In the genomic region with DNA sequence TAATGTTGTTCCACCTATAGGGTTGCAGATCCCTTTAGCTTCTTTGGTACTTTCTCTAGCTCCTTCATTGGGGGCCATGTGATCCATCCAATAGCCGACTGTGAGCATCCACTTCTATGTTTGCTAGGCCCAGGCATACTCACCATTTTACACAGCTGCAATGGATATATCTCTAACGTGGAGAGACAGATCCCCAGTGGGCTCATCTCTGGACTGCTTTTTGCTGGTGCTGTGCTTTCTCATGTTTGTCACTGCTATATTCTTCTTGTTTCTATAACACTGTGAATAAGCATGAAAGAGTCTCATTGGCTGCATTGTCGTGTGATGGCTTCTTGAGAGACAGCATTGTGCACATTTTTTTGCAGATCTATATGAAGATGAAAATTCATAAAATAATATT, we compare ENCODE assay signal across 3 mouse cellular contexts.
DNase-seq lines count a peak whose midpoint lies in the region; TF ChIP-seq lines count a peak whose summit lies in the region.
"Not testable (repeated sequence)": the region's sequence is repeated elsewhere in the genome, so short reads cannot be mapped to it uniquely, and the experiment has no call there.

No protein-coding gene starts in this region.

- not testable (repeated sequence) for TF ChIP-seq RAD21 in MEL (IDR thresholded peaks at IDR 0.05; ENCODE audit: low read depth, low read length)

- DNase-seq in 416B (ENCODE audit: low read depth) (peak; percentile 68), MEL (ENCODE audit: low read depth, low spot score) (peak; percentile 63), MEL-GATA-1-ER (ENCODE audit: extremely low read depth, low read depth) (peak; percentile 18)

- H3K27me3 ChIP-seq in MEL (ENCODE audit: control insufficient read depth in 1 of 2, insufficient read depth in 2 of 2, low read length in 2 of 2) = not testable (repeated sequence)

- not testable (repeated sequence) for H3K9me3 ChIP-seq in MEL (replicated peaks; ENCODE audit: insufficient read depth, low read length)

- not testable (repeated sequence) for H3K79me2 ChIP-seq in MEL (ENCODE audit: control insufficient read depth, insufficient read depth, low read length, poor library complexity)

- not testable (repeated sequence) for TF ChIP-seq POLR2A in MEL (IDR thresholded peaks at IDR 0.05; ENCODE audit: control insufficient read depth in 1 of 2, insufficient read depth in 1 of 2, low read depth in 1 of 2, low read length in 2 of 2, poor library complexity in 1 of 2)

- not testable (repeated sequence) for TF ChIP-seq EP300 in MEL (IDR thresholded peaks at IDR 0.05; ENCODE audit: low read depth in 1 of 2, low read length in 2 of 2)

- not testable (repeated sequence) for H3K27ac ChIP-seq in MEL (ENCODE audit: control insufficient read depth, low read depth, low read length)

- not testable (repeated sequence) for H3K4me1 ChIP-seq in MEL (ENCODE audit: control insufficient read depth in 1 of 2, insufficient read depth in 2 of 2, low read length in 2 of 2)

- not testable (repeated sequence) for TF ChIP-seq CTCF in MEL (IDR thresholded peaks at IDR 0.05 in 2 of 3, conservative IDR thresholded peaks at IDR 0.05 in 1 of 3; ENCODE audit: control insufficient read depth in 1 of 3, insufficient read depth in 1 of 3, low read depth in 2 of 3, low read length in 3 of 3, poor library complexity in 1 of 3, severe bottlenecking in 1 of 3)

- peak overlapping the region; percentile 23 to 42; a peak in 3 of 4 replicates for H3K4me3 ChIP-seq in MEL (ENCODE audit: control insufficient read depth in 1 of 2, insufficient read depth in 1 of 2, low read depth in 2 of 2, low read length in 2 of 2)

- H3K9ac ChIP-seq in MEL (ENCODE audit: control insufficient read depth, low read depth, low read length, poor library complexity, severe bottlenecking) = not testable (repeated sequence)

- not testable (repeated sequence) for H3K36me3 ChIP-seq in MEL (ENCODE audit: control insufficient read depth in 1 of 2, insufficient read depth in 2 of 2, low read length in 2 of 2)

Comparison
In these comparisons a context has a peak if more than half of its experiments do, and no peak if none do; other contexts are left out.
1. DNase-seq: peak in every context shown above with its lines; median percentile 68 in 416B; 63 in MEL; 18 in MEL-GATA-1-ER.